Mouse (Mus musculus) urinary bladder, postnatal 25 days (tissue): ENCODE measurements around the gene Scd2.
"Not testable (repeated sequence)": the region's sequence is repeated elsewhere in the genome, so short reads cannot be mapped to it uniquely, and the experiment has no call there.

Experiments used
- DNase-seq: peaks from one replicate; pipeline ENCODE4 v3.0.0; 2022; ENCODE audit warnings: low spot score

Scd2 gene

GRCm38 (mm10) chr19:44273711-44274110 is 19.8 kb upstream of the Scd2 start:
- DNase-seq, result no peak

- DNase-seq, result no peak
Measured at GRCm38 (mm10) chr19:44274452-44274851, 19.0 kb upstream of the Scd2 start.

GRCm38 (mm10) chr19:44275418-44275817 is 18.1 kb upstream of the Scd2 start:
- no peak for DNase-seq

- no peak for DNase-seq
Measured at GRCm38 (mm10) chr19:44276861-44277260, 16.6 kb upstream of the Scd2 start.

GRCm38 (mm10) chr19:44277931-44278330 is 15.5 kb upstream of the Scd2 start:
- no peak for DNase-seq

- DNase-seq, result peak; percentile 46
Measured at GRCm38 (mm10) chr19:44280755-44281154, 12.7 kb upstream of the Scd2 start.

- not testable (repeated sequence) for DNase-seq
Measured at GRCm38 (mm10) chr19:44281825-44282447, 11.5 kb upstream of the Scd2 start.

- DNase-seq, result no peak
Measured at GRCm38 (mm10) chr19:44282534-44283156, 10.8 kb upstream of the Scd2 start.

- no peak for DNase-seq
Measured at GRCm38 (mm10) chr19:44283157-44284024, 10.1 kb upstream of the Scd2 start.

- peak; percentile 79 for DNase-seq
Measured at GRCm38 (mm10) chr19:44284025-44284695, 9.3 kb upstream of the Scd2 start.

GRCm38 (mm10) chr19:44284723-44285122 is 8.8 kb upstream of the Scd2 start:
- DNase-seq, result no peak

- DNase-seq, result no peak
Measured at GRCm38 (mm10) chr19:44285554-44285953, 7.9 kb upstream of the Scd2 start.

GRCm38 (mm10) chr19:44286109-44286508 is 7.4 kb upstream of the Scd2 start:
- DNase-seq, result no peak

- DNase-seq, result no peak
Measured at GRCm38 (mm10) chr19:44287415-44288110, 5.9 kb upstream of the Scd2 start.

GRCm38 (mm10) chr19:44292083-44292482 is 1.4 kb upstream of the Scd2 start:
- DNase-seq, result no peak

- DNase-seq, result no peak
Measured at GRCm38 (mm10) chr19:44292483-44292882, 991 bp upstream of the Scd2 start.

GRCm38 (mm10) chr19:44293769-44294551 is 486 bp downstream of the Scd2 start:
- peak; percentile 66 for DNase-seq

- peak; percentile 89 for DNase-seq
Measured at GRCm38 (mm10) chr19:44294588-44295041, 1.1 kb downstream of the Scd2 start.

GRCm38 (mm10) chr19:44295251-44295650 is 1.8 kb downstream of the Scd2 start:
- DNase-seq, result peak; percentile 38

GRCm38 (mm10) chr19:44295741-44296140 is 2.3 kb downstream of the Scd2 start:
- peak; percentile 86 for DNase-seq

- no peak for DNase-seq
Measured at GRCm38 (mm10) chr19:44296186-44296585, 2.7 kb downstream of the Scd2 start.
